Mouse (Mus musculus) heart, postnatal 0 days (tissue): ENCODE data around the gene Rsrp1. TPM values are rescaled to one million over a fixed set of nuclear protein-coding genes. Genes with fewer than 3 reads are reported as not detected.
"Not testable (repeated sequence)": the region's sequence is repeated elsewhere in the genome, so short reads cannot be mapped to it uniquely, and the experiment has no call there.

ENCODE experiments used
- ATAC-seq: fragments of 200-750 bp; cut with Nextera tagmentation; 2 replicates; pipeline ENCODE4 v1.8.0; 2017; ENCODE audit warnings: low read depth, moderate number of reproducible peaks, moderate library complexity; ENCODE audit not compliant: insufficient read depth
- DNase-seq: peaks from one replicate; pipeline ENCODE4 v3.0.0-alpha.2; 2016; ENCODE audit warnings: low spot score
- H3K27ac ChIP-seq: fragments of 300-500 bp; sonication (generic); 2 replicates; pipeline ENCODE4 v1.5.1; 2014; ENCODE audit warnings: low read depth, mild to moderate bottlenecking
- H3K27me3 ChIP-seq: fragments of 300-500 bp; sonication (generic); 2 replicates; pipeline ENCODE4 v1.6.1; 2014; ENCODE audit warnings: low read length, mixed read lengths; ENCODE audit not compliant: control insufficient read depth, insufficient read depth
- H3K36me3 ChIP-seq: fragments of 300-500 bp; sonication (generic); replicated peaks from 2 replicates; pipeline ENCODE4 v1.6.1; 2014; ENCODE audit warnings: low read length, mixed read lengths; ENCODE audit not compliant: control insufficient read depth, insufficient read depth
- H3K4me1 ChIP-seq: fragments of 300-500 bp; sonication (generic); 2 replicates; pipeline ENCODE4 v1.6.1; 2014; ENCODE audit warnings: antibody characterized with exemption; ENCODE audit not compliant: control insufficient read depth, insufficient read depth
- H3K4me2 ChIP-seq: fragments of 300-500 bp; sonication (generic); 2 replicates; pipeline ENCODE4 v1.6.1; 2014; ENCODE audit warnings: low read depth, mild to moderate bottlenecking, low read length, moderate library complexity
- H3K4me3 ChIP-seq: fragments of 300-500 bp; sonication (generic); 2 replicates; pipeline ENCODE4 v1.5.1; 2014; ENCODE audit warnings: low read depth, low read length
- H3K9ac ChIP-seq: fragments of 300-500 bp; sonication (generic); replicated peaks from 2 replicates; pipeline ENCODE4 v1.6.1; 2014; ENCODE audit warnings: low read depth, low read length, mixed read lengths
- H3K9me3 ChIP-seq: fragments of 300-500 bp; sonication (generic); replicated peaks from 2 replicates; pipeline ENCODE4 v1.6.1; 2016; ENCODE audit warnings: low read length; ENCODE audit not compliant: control insufficient read depth
- CTCF ChIP-seq: IDR thresholded peaks from 2 replicates; pipeline ENCODE4 v1.5.1; 2016; ENCODE audit warnings: antibody characterized with exemption, control low read depth, low read depth
- EP300 ChIP-seq: IDR thresholded peaks from 2 replicates; pipeline ENCODE4 v1.6.1; 2016; ENCODE audit warnings: antibody characterized with exemption, low read depth
- WGBS: fragments of 180-500 bp; shearing (Covaris S2); extraction: QIAGEN DNeasy Blood & Tissue Kit; methylation state at CpG from one replicate; pipeline ENCODE4 v1.1.7; 2014; 5-methylcytosine and 5-hydroxymethylcytosine counted together
- polyA plus RNA-seq: library from polyadenylated mRNA; unstranded; fragments of >200 nt; fragmentation: Nextera tagmentation; extraction: Ambion mirVana; gene quantifications from 2 replicates; pipeline ENCODE4 v1.2.1, GENCODE M21; 2015
- total RNA-seq: library from RNA; depleted of rRNA; stranded (reverse); fragments of >200 nt; gene quantifications from 2 replicates; pipeline ENCODE4 v1.2.3, GENCODE M21; 2014; ENCODE audit warnings: low replicate concordance

Rsrp1 gene
- total and polyA plus RNA-seq, 2 experiments from 2014 or later, result 80.5 to 295 TPM

- Histone ChIP-seq H3K9me3 (peaks cover 3% of the 10 kb centered on the region; the same call in 1 of the 2 replicates), H3K27me3 (no peaks in the 10 kb centered on the region), H3K27ac (peak overlapping the region; percentile 85), H3K36me3 (no peaks in the 10 kb centered on the region), H3K9ac (no peak overlapping the region), H3K4me1 (peaks cover 18% of the 10 kb centered on the region), H3K4me2 (no peak overlapping the region), H3K4me3 (no peak overlapping the region)
- ATAC-seq, result peak; percentile 91
- TF ChIP-seq EP300 (peak; percentile 78; the same call in 1 of the 2 replicates), CTCF (no peak)
- peak; percentile 77 for DNase-seq
- 40% methylated on average over 10 of the region's 10 CpGs for WGBS
Measured at GRCm38 (mm10) chr4:134883808-134884207, 39.6 kb upstream of the Rsrp1 start.

- Histone ChIP-seq H3K27me3 (no peaks in the 10 kb centered on the region), H3K4me2 (no peak overlapping the region), H3K4me1 (peaks cover 16% of the 10 kb centered on the region), H3K9ac (no peak overlapping the region), H3K36me3 (no peaks in the 10 kb centered on the region), H3K27ac (peak overlapping the region; percentile 85), H3K9me3 (peaks cover 7% of the 10 kb centered on the region; the same call in 1 of the 2 replicates), H3K4me3 (no peak overlapping the region)
- 42% methylated on average over 4 of the region's 4 CpGs for WGBS
- DNase-seq, result peak; percentile 30
- ATAC-seq, result peak; percentile 41
- TF ChIP-seq CTCF, result no peak
- no peak for TF ChIP-seq EP300
Measured at GRCm38 (mm10) chr4:134884364-134884763, 39.0 kb upstream of the Rsrp1 start.

GRCm38 (mm10) chr4:134892096-134892495 is 31.3 kb upstream of the Rsrp1 start:
- WGBS, result 70% methylated on average over 6 of the region's 6 CpGs
- Histone ChIP-seq H3K27me3 (no peaks in the 10 kb centered on the region), H3K9ac (no peak overlapping the region), H3K36me3 (peaks cover 19% of the 10 kb centered on the region), H3K4me1 (no peaks in the 10 kb centered on the region), H3K4me3 (no peak overlapping the region), H3K9me3 (peaks cover 7% of the 10 kb centered on the region; the same call in 1 of the 2 replicates), H3K4me2 (no peak overlapping the region), H3K27ac (no peak overlapping the region)
- no peak for DNase-seq
- no peak for ATAC-seq
- TF ChIP-seq CTCF, result peak; percentile 25
- no peak for TF ChIP-seq EP300

GRCm38 (mm10) chr4:134897256-134897655 is 26.1 kb upstream of the Rsrp1 start:
- H3K4me3 ChIP-seq, result no peak overlapping the region
- peaks cover 65% of the 10 kb centered on the region for H3K36me3 ChIP-seq

GRCm38 (mm10) chr4:134901126-134901525 is 22.3 kb upstream of the Rsrp1 start:
- H3K4me3 ChIP-seq, result no peak overlapping the region
- 88% methylated on average over 8 of the region's 8 CpGs for WGBS
- H3K9me3 ChIP-seq, result no peaks in the 10 kb centered on the region
- no peak overlapping the region for H3K27ac ChIP-seq
- DNase-seq (no peak), ATAC-seq (no peak)
- H3K36me3 ChIP-seq, result peaks cover 95% of the 10 kb centered on the region
- H3K4me2 ChIP-seq, result no peak overlapping the region
- H3K27me3 ChIP-seq, result no peaks in the 10 kb centered on the region
- TF ChIP-seq EP300 (no peak), CTCF (no peak)
- H3K4me1 ChIP-seq, result no peaks in the 10 kb centered on the region
- H3K9ac ChIP-seq, result no peak overlapping the region

More at GRCm38 (mm10) chr4:134897256-134897655, 26.1 kb upstream of the Rsrp1 start:
- no peak overlapping the region for H3K4me2 ChIP-seq
- 93% methylated on average over 6 of the region's 6 CpGs for WGBS
- H3K9ac ChIP-seq, result no peak overlapping the region
- DNase-seq (no peak), ATAC-seq (no peak)
- H3K27me3 ChIP-seq, result no peaks in the 10 kb centered on the region
- no peaks in the 10 kb centered on the region for H3K9me3 ChIP-seq
- no peak overlapping the region for H3K27ac ChIP-seq
- H3K4me1 ChIP-seq, result no peaks in the 10 kb centered on the region
- TF ChIP-seq CTCF (no peak), EP300 (no peak)

GRCm38 (mm10) chr4:134903046-134903445 is 20.3 kb upstream of the Rsrp1 start:
- H3K4me2 ChIP-seq, result no peak overlapping the region
- no peaks in the 10 kb centered on the region for H3K9me3 ChIP-seq
- WGBS, result 85% methylated on average over 7 of the region's 7 CpGs
- DNase-seq (no peak), ATAC-seq (no peak)
- H3K4me1 ChIP-seq, result no peaks in the 10 kb centered on the region
- H3K27me3 ChIP-seq, result no peaks in the 10 kb centered on the region
- peaks cover 98% of the 10 kb centered on the region for H3K36me3 ChIP-seq
- no peak overlapping the region for H3K9ac ChIP-seq
- TF ChIP-seq EP300, result no peak
- no peak for TF ChIP-seq CTCF
- H3K27ac ChIP-seq, result no peak overlapping the region
- no peak overlapping the region for H3K4me3 ChIP-seq

GRCm38 (mm10) chr4:134911406-134911805 is 12.0 kb upstream of the Rsrp1 start:
- Histone ChIP-seq H3K4me1 (peaks cover 10% of the 10 kb centered on the region), H3K36me3 (peaks cover 44% of the 10 kb centered on the region)
- not testable (repeated sequence) for H3K27me3 ChIP-seq, H3K27ac ChIP-seq, H3K9me3 ChIP-seq, H3K9ac ChIP-seq, H3K4me3 ChIP-seq, H3K4me2 ChIP-seq, DNase-seq, ATAC-seq
- 97% methylated on average over 6 of the region's 8 CpGs for WGBS
